Mouse (Mus musculus) forebrain, embryonic 14.5 days (tissue): ENCODE measurements around the gene Gm21987. TPM values are rescaled to one million over a fixed set of nuclear protein-coding genes. Genes with fewer than 3 reads are reported as not detected.
A peak's percentile ranks its signal among the peaks of the same experiment; 100 is the strongest.

ENCODE experiments used
- ATAC-seq: fragments of 200-750 bp; cut with Nextera tagmentation; 2 replicates; pipeline ENCODE4 v1.8.0; 2017; ENCODE audit warnings: mild to moderate bottlenecking, moderate library complexity
- DNase-seq: peaks from one replicate; pipeline ENCODE4 v3.0.0-alpha.2; 2015; ENCODE audit warnings: low spot score
- H3K27ac ChIP-seq: fragments of 300-500 bp; sonication (generic); 2 replicates; pipeline ENCODE4 v1.5.1; 2014; ENCODE audit warnings: low read depth, mild to moderate bottlenecking, control low read depth, low read length, moderate library complexity
- H3K27me3 ChIP-seq: fragments of 300-500 bp; sonication (generic); replicated peaks from 2 replicates; pipeline ENCODE4 v1.6.1; 2014; ENCODE audit warnings: low read length, control low read depth, mixed read lengths; ENCODE audit not compliant: control insufficient read depth, insufficient read depth
- H3K36me3 ChIP-seq: fragments of 300-500 bp; sonication (generic); 2 replicates; pipeline ENCODE4 v1.6.1; 2014; ENCODE audit warnings: low read length, control low read depth; ENCODE audit not compliant: control insufficient read depth, insufficient read depth
- H3K4me1 ChIP-seq: fragments of 300-500 bp; sonication (generic); 2 replicates; pipeline ENCODE4 v1.6.1; 2014; ENCODE audit warnings: antibody characterized with exemption, low read length, control low read depth; ENCODE audit not compliant: control insufficient read depth, insufficient read depth
- H3K4me2 ChIP-seq: fragments of 300-500 bp; sonication (generic); 2 replicates; pipeline ENCODE4 v1.6.1; 2014; ENCODE audit warnings: mild to moderate bottlenecking, control low read depth, low read length
- H3K4me3 ChIP-seq: fragments of 300-500 bp; sonication (generic); 2 replicates; pipeline ENCODE4 v1.5.1; 2014; ENCODE audit warnings: low read depth, low read length, control low read depth
- H3K9ac ChIP-seq: fragments of 300-500 bp; sonication (generic); 2 replicates; pipeline ENCODE4 v1.6.1; 2014; ENCODE audit warnings: mild to moderate bottlenecking, low read length, control low read depth, moderate library complexity
- H3K9me3 ChIP-seq: fragments of 300-500 bp; sonication (generic); replicated peaks from 2 replicates; pipeline ENCODE4 v1.6.1; 2016; ENCODE audit warnings: low read length, control low read depth, mixed read lengths; ENCODE audit not compliant: control insufficient read depth
- WGBS: fragments of 180-500 bp; shearing (Covaris S2); extraction: QIAGEN DNeasy Blood & Tissue Kit; methylation state at CpG from one replicate; pipeline ENCODE4 v1.1.7; 2014; 5-methylcytosine and 5-hydroxymethylcytosine counted together
- polyA plus RNA-seq: library from polyadenylated mRNA; unstranded; fragments of >200 nt; fragmentation: Nextera tagmentation; extraction: Ambion mirVana; gene quantifications from 2 replicates; pipeline ENCODE4 v1.2.1, GENCODE M21; 2014

Gene Gm21987
- polyA plus RNA-seq, 1 experiment from 2014 or later, result not detected

DNA sequence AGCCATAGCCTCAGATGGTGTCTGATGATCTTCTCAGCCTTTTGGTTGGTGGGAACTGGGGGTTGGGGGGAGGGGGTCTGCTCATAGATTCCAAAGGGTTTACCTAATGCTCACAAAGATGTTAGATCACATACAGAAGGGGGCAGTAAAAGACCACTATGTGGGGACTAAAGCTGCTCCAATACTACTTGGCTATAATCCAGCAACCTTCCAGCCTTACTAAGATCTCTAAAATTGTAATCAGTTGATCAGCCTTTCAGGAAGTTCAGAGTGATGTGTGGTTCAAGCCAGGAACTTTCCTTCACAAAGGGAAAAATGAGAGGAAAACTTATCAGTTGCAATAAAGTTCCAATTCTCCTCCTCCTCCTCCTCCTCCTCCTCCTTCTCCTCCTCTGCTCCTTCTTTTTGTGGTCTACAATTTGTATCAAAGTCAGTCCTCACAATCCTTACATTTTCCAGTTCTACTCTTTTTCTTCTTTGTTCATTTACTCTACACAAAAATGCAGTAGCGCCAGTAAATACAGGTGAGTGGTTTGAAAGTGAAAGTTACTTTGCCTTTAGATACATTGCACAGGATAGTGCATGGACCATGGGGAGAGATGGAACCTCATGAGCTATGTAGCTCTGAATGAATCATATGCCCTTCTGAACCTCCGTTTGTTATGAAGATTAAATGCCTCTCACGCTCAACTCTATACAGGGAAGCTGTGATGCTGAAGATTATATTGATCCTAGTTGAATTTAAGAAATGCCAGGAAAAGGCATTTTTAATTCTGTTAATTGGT lies 1.7 kb upstream of the Gm21987 start:
- Histone ChIP-seq H3K4me1 (peaks cover 9% of the 10 kb centered on the region), H3K4me2 (no peak overlapping the region), H3K9ac (no peak overlapping the region), H3K36me3 (peaks cover 11% of the 10 kb centered on the region), H3K4me3 (no peak overlapping the region), H3K27me3 (no peaks in the 10 kb centered on the region), H3K27ac (no peak overlapping the region), H3K9me3 (no peaks in the 10 kb centered on the region)
- WGBS, result 89% methylated on average over 3 of the region's 3 CpGs
- DNase-seq, result peak; percentile 88
- no peak for ATAC-seq

DNA sequence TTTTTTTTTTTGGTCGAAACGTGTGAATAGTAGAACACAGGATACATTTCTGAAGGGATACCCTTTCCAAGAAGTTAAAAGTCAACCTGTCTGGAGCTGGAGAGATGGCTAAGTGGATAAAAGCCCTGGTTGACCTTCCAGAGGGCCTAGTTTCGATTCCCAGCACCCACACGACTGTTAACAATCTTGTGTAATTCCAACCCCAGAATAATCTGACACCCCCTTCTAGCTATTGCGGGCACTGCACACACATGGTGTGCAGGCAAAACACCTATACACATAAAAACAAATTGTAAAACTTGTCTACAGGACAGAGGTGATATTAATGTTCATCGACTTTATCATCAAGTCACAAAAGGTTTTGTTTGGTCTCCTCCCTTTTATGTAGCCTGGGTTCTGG lies 748 bp downstream of the Gm21987 start:
- Histone ChIP-seq H3K4me2 (peak overlapping the region; percentile 76), H3K27ac (no peak overlapping the region), H3K27me3 (no peaks in the 10 kb centered on the region), H3K4me3 (peak overlapping the region; percentile 88), H3K4me1 (peaks cover 6% of the 10 kb centered on the region; the same call in 1 of the 2 replicates), H3K9me3 (no peaks in the 10 kb centered on the region), H3K9ac (peak overlapping the region; percentile 87; the same call in 1 of the 2 replicates), H3K36me3 (peaks cover 33% of the 10 kb centered on the region)
- 64% methylated on average over 6 of the region's 6 CpGs for WGBS
- no peak for ATAC-seq
- no peak for DNase-seq

DNA sequence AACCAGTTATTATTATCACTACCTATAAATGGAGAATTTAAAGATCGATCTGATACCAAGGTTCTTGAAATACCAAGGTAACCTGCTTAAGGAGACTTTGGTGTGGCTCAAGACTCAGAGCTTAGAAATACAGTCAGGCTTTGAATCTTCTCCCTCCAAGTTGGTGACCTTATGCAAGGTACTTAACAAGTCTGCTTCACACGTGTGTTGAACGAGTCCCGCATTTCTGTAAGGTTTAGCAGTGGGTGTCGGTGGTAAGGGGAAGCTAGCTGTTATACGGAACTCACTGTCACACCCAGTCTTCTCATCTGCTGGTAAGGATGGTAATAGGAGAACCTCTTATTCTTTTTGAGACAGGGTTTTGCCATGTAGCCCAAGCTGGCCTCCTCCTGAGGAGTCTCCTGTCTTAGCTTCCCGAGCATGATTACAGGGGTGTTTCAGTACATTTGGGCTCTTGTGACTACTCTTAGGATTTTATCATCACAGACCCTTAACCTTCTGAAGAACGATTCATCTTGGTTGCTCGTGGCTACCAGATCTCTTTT lies 1.4 kb downstream of the Gm21987 start:
- WGBS, result 95% methylated on average over 9 of the region's 9 CpGs
- H3K9ac ChIP-seq, result no peak overlapping the region

DNA sequence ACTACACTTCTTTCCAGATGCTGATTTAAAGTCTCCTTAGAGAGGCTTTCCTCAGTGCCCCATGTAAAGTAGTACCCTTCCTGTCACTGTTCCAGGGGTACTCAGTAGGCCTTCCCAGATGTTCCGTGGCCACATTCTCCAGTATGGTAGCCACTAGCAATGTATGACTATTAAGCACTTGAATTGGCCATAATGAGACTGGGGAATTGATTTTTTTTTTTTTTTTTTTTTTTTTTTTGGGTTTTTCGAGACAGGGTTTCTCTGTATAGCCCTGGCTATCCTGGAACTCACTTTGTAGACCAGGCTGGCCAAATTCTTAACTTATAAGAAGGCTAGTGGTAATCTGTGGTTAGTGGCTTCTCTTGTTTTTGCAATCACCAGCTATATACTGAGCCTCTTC lies 3.0 kb downstream of the Gm21987 start:
- 94% methylated on average over 2 of the region's 2 CpGs for WGBS
- no peak for ATAC-seq
- H3K4me3 ChIP-seq, result no peak overlapping the region

More for the DNA sequence above, 1.4 kb downstream of the Gm21987 start:
- ATAC-seq, result no peak
- no peak overlapping the region for H3K4me3 ChIP-seq
- peaks cover 6% of the 10 kb centered on the region; the same call in 1 of the 2 replicates for H3K4me1 ChIP-seq
- no peak for DNase-seq
- peaks cover 33% of the 10 kb centered on the region for H3K36me3 ChIP-seq
- H3K4me2 ChIP-seq, result no peak overlapping the region
- H3K27me3 ChIP-seq, result no peaks in the 10 kb centered on the region
- H3K9me3 ChIP-seq, result no peaks in the 10 kb centered on the region
- H3K27ac ChIP-seq, result no peak overlapping the region

DNA sequence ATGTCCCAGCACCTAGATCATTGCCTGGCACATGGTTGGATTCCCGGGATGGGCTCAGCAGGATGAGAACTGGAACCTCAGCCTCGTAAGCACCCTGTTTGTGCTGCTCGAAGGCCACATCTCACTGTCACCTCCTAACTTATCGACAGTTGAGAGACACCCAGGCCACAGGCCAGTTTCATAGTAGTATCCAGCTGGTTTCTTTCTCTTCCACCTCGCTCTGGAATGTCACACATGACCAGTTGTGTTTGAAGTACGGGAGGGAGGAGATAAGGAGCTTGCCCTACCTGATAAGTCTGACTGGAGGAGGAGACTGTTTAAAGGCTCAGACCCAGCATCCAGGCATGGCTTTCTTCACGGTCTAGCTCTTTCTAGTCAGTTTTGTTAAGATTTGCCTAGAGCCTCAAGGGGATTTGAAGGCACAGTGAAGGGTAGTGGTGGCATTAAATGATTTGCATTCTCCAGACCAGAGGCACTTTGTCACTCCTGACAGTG lies 3.6 kb downstream of the Gm21987 start:
- H3K4me1 ChIP-seq, result peaks cover 6% of the 10 kb centered on the region; the same call in 1 of the 2 replicates
- no peak overlapping the region for H3K9ac ChIP-seq
- 95% methylated on average over 7 of the region's 7 CpGs for WGBS
- no peaks in the 10 kb centered on the region for H3K27me3 ChIP-seq
- no peak overlapping the region for H3K27ac ChIP-seq
- H3K4me3 ChIP-seq, result no peak overlapping the region
- DNase-seq, result no peak
- H3K4me2 ChIP-seq, result no peak overlapping the region
- ATAC-seq, result no peak
- H3K9me3 ChIP-seq, result no peaks in the 10 kb centered on the region
- peaks cover 37% of the 10 kb centered on the region for H3K36me3 ChIP-seq

More for the DNA sequence above, 3.0 kb downstream of the Gm21987 start:
- Histone ChIP-seq H3K27ac (no peak overlapping the region), H3K36me3 (peaks cover 37% of the 10 kb centered on the region), H3K9ac (no peak overlapping the region), H3K9me3 (no peaks in the 10 kb centered on the region), H3K4me1 (peaks cover 6% of the 10 kb centered on the region; the same call in 1 of the 2 replicates), H3K4me2 (no peak overlapping the region), H3K27me3 (no peaks in the 10 kb centered on the region)
- DNase-seq, result no peak

DNA sequence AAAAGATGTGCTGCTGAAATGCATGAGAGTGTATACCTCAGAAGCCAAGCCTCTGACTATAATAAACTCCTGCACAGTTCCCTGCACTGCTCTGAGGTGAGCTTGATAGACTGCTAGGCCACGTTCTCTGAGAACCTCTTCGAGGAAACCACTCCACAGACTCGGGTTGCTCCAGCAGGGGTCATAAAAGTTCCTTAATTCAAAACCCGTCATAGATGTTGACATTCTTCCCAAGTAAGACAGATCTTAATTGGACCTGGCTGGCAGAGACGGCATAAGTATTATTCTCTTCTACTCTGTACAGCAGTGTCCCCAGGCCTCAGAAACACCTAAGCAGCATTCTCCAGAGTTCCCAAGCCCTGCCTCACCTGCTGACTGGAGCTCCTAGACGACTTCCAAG lies 4.1 kb downstream of the Gm21987 start:
- H3K4me2 ChIP-seq, result no peak overlapping the region
- ATAC-seq, result no peak
- WGBS, result 85% methylated on average over 6 of the region's 6 CpGs
- no peak overlapping the region for H3K4me3 ChIP-seq
- no peaks in the 10 kb centered on the region for H3K9me3 ChIP-seq
- peaks cover 37% of the 10 kb centered on the region for H3K36me3 ChIP-seq
- H3K4me1 ChIP-seq, result peaks cover 6% of the 10 kb centered on the region; the same call in 1 of the 2 replicates
- no peak overlapping the region for H3K9ac ChIP-seq
- DNase-seq, result no peak
- H3K27me3 ChIP-seq, result no peaks in the 10 kb centered on the region
- no peak overlapping the region for H3K27ac ChIP-seq

DNA sequence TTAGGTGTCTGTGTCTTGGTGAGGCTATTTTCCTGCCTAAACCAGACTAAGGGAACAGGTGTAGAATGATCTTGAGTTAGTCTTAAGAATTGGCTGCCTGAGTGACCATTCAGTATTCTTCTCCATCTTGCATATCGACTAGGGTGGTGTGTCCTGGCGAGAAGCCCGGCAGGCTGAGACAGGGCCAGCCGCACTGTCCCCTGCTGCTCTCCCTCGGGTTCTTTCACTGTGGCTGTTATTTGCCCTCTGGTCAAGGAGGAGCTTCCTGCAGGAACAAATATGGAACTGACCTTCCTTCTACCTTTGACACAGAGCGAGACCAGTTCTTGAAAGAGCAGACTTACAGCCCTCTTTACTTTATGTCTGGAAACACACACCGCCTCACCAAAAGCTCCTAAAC lies 5.2 kb downstream of the Gm21987 start:
- no peaks in the 10 kb centered on the region for H3K9me3 ChIP-seq
- ATAC-seq (no peak), DNase-seq (no peak)
- H3K27ac ChIP-seq, result no peak overlapping the region
- H3K4me1 ChIP-seq, result peaks cover 6% of the 10 kb centered on the region; the same call in 1 of the 2 replicates
- peaks cover 37% of the 10 kb centered on the region for H3K36me3 ChIP-seq
- WGBS, result 84% methylated on average over 7 of the region's 7 CpGs
- H3K9ac ChIP-seq, result no peak overlapping the region
- H3K27me3 ChIP-seq, result no peaks in the 10 kb centered on the region
- H3K4me2 ChIP-seq, result no peak overlapping the region
- no peak overlapping the region for H3K4me3 ChIP-seq

DNA sequence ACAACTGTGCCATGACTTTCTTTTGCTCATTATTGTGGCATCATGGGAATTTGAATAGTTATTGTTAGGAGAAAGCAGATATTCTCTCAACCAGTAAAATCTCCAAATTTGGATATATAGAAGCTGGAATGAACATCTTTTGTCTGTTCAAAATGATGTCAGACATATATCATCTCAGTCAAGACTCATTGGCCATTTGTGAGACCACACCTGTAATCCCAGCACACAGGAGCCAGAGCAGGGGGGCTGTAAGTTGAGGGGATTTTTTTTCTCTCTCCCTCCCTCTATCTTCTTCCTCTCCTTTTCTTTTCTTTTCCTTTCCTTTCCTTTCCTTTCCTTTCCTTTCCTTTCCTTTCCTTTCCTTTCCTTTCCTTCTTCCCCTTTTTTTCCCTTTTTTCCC lies 6.0 kb downstream of the Gm21987 start:
- H3K4me1 ChIP-seq, result peaks cover under 1% of the 10 kb centered on the region; the same call in 1 of the 2 replicates
- H3K36me3 ChIP-seq, result peaks cover 37% of the 10 kb centered on the region
- no peak for ATAC-seq
- no peak overlapping the region for H3K4me3 ChIP-seq
- H3K9me3 ChIP-seq, result no peaks in the 10 kb centered on the region
- H3K27ac ChIP-seq, result no peak overlapping the region
- no peak for DNase-seq
- no peak overlapping the region for H3K4me2 ChIP-seq
- no peak overlapping the region for H3K9ac ChIP-seq
- H3K27me3 ChIP-seq, result no peaks in the 10 kb centered on the region

DNA sequence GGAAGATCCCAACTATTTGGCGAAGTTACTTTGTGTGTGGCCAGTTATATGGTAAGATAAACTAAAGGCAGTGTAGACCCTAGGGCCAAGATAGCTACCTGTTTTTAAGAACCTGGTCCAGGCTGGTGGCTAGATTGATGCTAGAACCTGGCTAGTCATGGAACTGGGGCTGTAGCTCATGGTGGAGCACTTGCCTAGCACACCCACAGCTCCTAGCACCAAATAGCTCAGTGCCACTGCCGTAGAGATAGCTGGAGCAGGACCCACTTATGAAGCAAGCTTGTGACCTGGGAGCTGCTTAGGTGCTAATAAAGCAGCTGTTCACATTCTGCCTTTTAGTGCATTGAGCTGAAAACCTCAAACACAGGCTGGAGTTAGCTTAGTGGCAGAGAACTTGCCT lies 6.8 kb downstream of the Gm21987 start:
- 93% methylated on average over 2 of the region's 2 CpGs for WGBS
- Histone ChIP-seq H3K27ac (no peak overlapping the region), H3K36me3 (peaks cover 37% of the 10 kb centered on the region), H3K4me2 (no peak overlapping the region), H3K27me3 (no peaks in the 10 kb centered on the region), H3K4me1 (no peaks in the 10 kb centered on the region), H3K9ac (no peak overlapping the region), H3K4me3 (no peak overlapping the region), H3K9me3 (no peaks in the 10 kb centered on the region)
- ATAC-seq (no peak), DNase-seq (no peak)
